Mouse (Mus musculus): ENCODE results near the gene 4930564D02Rik.

Gene 4930564D02Rik

GRCm38 (mm10) chr3:105058627-105059513 lies 7.8 kb upstream of the 4930564D02Rik start:
- DNase-seq (ENCODE audit: low spot score in 2 of 2) = peak; percentile 50 to 80

GRCm38 (mm10) chr3:105059911-105060310 lies 6.7 kb upstream of the 4930564D02Rik start:
- no peak for DNase-seq (ENCODE audit: low spot score in 2 of 2)

DNA sequence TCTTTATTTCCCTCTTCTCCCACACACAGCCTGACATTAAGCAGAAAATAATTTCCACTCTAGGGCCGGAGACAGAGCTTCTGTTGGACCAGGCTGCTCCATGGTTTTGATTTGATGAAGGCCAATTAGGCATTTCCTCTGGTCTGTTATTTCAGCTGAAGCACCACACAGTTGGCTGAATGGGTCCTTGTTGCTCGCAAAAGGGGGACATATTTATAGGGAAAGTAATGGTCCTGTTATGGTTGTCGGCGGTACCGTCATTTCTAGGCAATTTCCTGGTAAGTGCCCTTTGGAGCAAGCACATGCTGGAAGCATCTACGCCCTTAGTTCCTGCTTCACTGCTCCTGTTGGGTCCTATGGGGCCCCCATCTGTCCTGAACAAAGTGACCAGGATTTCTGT lies 5.7 kb upstream of the 4930564D02Rik start:
- DNase-seq (ENCODE audit: low spot score in 2 of 2) = no peak

GRCm38 (mm10) chr3:105061496-105061895 lies 5.1 kb upstream of the 4930564D02Rik start:
- DNase-seq (ENCODE audit: low spot score in 2 of 2) = no peak

DNA sequence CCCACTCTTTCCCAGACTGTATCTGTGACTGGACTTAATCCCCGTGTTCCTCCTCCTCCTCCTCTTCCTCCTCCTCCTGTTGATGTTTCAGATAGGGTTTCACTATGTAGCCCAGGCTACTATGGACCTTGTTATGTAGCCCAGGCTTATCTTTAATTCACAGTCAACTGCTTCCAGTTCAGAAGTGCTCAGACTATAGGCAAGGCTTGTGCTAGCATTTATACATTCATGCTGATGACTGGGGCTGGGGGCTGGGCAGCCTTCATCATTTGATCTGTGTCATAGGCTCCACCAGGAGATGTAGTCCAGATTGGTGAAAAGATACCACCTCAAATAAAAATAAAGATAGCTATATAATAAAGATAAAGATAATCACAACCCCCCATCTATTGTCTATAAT lies 4.7 kb upstream of the 4930564D02Rik start:
- no peak for DNase-seq (ENCODE audit: low spot score in 2 of 2)

- no peak for DNase-seq (ENCODE audit: low spot score in 2 of 2)
These were observed 4.0 kb upstream of the 4930564D02Rik start for GRCm38 (mm10) chr3:105062676-105063075.

GRCm38 (mm10) chr3:105070553-105070952 lies 3.9 kb downstream of the 4930564D02Rik start:
- DNase-seq (ENCODE audit: low spot score in 2 of 2) = no peak

DNA sequence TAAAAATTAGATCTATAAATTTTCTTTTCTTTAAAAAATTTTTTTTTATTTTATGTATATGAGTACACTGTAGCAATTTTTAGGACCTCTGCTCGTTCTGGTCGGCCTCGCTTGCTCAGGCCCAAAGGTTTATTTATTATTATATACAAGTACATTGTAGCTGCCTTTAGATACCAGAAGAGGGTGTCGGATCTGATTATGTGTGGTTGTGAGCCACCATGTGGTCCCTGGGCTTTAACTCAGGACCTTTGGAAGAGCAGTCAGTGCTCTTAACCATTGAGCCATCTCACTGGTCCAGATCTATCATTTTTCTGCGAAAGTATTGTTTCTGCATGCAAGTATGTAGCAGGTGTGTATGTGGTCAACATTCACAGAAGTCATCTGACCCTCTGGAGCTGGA lies 4.6 kb downstream of the 4930564D02Rik start:
- DNase-seq (ENCODE audit: low spot score in 2 of 2) = no peak

DNA sequence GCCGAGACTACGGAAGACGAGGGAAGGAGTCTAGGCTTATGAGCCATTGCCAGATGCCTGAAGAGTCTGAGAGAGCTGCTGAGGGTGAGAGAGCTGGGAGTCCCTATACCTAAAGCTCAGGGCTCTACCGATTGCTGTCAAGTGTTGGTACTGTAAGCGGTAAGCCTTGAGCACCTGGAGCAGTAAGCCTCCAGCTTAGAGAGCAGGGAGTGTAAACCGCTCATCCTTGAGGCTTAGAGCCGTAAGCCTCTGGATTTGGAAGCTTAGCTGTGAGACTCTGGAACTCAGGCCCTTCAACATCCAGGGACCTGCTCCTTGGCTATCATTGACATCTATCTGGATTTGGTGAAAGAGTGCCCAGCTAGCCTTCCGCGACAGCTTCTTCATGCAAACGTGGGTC lies 5.9 kb downstream of the 4930564D02Rik start:
- no peak for DNase-seq (ENCODE audit: low spot score in 2 of 2)

GRCm38 (mm10) chr3:105075796-105076195 lies 9.2 kb downstream of the 4930564D02Rik start:
- DNase-seq (ENCODE audit: low spot score in 2 of 2) = no peak

GRCm38 (mm10) chr3:105078231-105078826 lies 11.7 kb downstream of the 4930564D02Rik start:
- peak in 1 of 2 experiments; percentile 20 for DNase-seq (ENCODE audit: low spot score in 2 of 2)

DNA sequence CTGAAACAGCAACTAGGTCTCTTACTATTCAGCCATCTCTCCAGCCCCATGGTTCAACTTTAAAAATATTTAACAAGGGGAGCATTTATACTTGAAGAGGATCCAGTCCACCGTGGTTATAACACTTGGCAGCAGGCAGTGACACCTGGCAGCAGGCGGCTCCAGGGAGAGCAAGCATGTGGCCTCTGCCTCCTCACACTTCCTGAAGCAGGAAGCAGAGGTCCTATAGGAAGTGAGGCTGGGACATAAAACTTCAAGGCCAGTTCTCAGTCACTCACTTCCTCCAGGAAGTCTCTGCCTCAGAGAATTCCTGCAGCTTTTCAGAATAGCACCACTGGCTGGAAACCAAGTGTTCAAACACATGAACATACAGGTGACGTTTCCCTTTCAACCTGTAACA lies 20.7 kb downstream of the 4930564D02Rik start:
- DNase-seq (ENCODE audit: low spot score in 2 of 2) = no peak

DNA sequence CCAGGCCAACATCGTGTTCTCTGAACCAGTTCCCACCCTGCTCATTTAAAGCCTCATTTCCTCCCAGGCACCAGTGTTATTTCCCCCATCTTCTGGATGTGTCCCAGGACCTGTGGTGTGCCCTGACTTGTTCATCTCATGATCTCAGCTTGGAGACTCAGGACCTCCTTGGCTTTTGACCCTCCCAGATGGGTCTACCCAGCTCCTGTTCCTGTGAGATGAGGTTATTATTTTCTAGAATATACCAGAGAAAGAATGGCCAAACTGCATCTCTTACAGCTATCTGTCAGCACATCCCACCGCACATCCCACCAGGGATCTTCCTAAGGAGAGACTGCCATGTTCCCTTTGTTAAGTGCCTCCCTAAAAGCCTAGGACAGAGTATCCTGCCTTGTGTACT lies 22.0 kb downstream of the 4930564D02Rik start:
- DNase-seq (ENCODE audit: low spot score in 2 of 2) = no peak

DNA sequence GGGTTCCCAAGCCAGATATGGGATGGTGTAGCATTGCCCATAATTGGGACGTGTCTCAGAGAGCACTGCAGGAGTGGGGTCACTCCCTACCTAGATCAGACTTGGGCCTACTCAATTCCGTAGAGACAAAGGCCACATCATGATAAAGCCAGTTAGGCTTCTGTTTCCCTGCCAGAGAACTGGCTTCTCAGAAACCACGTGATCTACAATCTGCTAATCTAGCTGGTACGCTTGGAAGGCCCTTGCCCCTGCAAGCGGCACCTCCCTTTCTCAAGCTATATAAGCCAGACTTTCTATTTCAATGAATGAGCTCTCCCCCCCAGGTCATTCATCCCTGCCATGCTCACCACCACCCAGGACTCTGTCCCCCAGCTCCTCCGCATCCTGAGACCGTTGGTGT lies 23.5 kb downstream of the 4930564D02Rik start:
- no peak for DNase-seq (ENCODE audit: low spot score in 2 of 2)

DNA sequence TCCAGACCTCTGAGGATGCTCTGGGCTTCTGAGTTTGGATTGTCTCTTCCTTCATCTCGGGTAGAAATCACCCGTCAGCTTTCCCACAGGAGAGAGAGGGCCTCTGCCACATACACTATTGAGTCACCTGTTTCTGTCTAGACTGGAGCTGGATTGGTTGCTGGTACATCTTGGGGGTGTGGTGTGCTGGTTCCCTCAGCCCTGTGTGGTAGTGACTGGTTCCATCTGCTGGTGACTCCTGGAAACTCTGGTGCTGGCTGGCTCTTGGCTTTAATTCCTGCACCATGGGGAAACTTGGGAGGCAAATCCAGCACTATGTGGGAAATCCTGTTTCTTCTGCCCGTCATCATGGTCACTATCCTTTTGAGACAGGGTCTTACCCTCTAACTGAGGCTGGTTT lies 24.3 kb downstream of the 4930564D02Rik start:
- no peak for DNase-seq (ENCODE audit: low spot score in 2 of 2)

DNA sequence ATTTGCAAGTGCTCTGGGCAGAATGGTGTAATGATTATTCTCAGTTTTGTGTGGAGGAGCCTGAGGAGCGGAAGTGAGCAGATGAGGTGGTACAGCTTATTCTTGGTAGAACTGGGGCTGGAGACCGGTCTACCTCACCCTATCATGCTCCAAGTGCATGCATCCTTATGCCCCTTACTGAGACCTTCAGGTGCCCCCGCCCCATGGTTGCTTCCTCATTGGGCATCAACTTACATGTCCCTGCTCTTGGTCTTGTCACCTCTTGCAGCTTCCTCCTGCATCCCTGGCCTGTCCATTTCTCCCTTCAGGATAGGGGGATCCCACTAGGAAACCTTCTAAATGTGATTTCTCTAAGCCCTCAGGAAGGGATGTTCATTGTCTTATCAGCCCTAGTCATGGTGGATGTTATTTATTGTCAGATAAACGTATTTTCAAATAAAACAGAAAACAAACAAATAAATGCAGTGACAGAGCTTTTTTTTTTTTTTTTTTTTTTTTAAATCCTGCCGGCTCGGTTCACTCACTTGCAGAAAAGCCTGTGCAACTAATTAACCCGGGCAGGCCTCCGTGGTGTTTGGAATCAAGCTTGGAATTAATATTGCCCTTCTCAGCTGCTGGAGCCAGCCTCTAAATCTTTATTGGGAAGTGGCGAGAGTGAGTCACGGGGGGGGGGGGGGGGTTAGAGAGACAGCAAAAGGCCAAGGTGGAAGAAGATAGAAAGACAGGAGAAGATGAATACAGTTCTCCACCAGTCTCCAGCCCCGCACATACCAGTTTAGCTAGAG lies 26.3 kb downstream of the 4930564D02Rik start:
- DNase-seq (ENCODE audit: low spot score in 2 of 2) = no peak

DNA sequence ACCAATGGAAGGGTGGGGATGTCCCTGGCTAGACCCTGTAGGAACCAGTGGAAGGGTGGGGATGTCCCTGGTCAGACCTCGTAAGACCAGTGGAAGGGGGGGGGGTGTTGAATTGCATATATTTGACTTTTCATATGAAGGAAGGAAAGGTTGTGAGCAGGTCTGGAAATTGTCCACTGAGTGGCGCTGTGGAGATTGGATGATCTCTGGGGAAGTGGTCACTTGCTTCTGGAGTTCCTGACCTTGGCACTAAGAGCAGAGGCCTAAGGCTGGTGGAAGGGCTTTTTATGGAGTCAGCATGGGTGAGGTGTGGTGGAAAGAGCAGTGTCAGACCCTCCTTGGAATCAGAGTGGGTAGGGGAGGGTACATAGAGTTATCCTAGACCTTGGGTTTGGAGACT lies 27.8 kb downstream of the 4930564D02Rik start:
- no peak for DNase-seq (ENCODE audit: low spot score in 2 of 2)

- DNase-seq (ENCODE audit: low spot score in 2 of 2) = no peak
These were observed 28.4 kb downstream of the 4930564D02Rik start for GRCm38 (mm10) chr3:105095026-105095425.

GRCm38 (mm10) chr3:105097581-105097980 lies 30.9 kb downstream of the 4930564D02Rik start:
- DNase-seq (ENCODE audit: low spot score in 2 of 2) = no peak

- no peak for DNase-seq (ENCODE audit: low spot score in 2 of 2)
These were observed 33.1 kb downstream of the 4930564D02Rik start for GRCm38 (mm10) chr3:105099526-105100269.

DNA sequence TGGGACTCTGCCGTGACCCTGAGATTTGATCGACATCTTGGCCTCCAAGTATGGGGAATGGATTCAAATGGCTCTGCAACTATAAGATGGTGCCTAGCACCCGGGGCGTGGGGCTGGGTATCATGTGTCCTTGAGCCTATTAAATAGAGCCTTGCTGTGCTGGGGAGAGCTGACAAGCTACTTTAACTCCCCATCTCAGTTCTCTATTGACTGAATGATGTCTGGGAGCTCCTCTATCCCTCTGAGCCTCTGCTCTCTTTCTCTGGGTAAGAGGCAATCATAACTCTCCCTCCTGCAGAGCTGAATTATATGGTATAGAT lies 33.6 kb downstream of the 4930564D02Rik start:
- DNase-seq (ENCODE audit: low spot score in 2 of 2) = no peak

DNA sequence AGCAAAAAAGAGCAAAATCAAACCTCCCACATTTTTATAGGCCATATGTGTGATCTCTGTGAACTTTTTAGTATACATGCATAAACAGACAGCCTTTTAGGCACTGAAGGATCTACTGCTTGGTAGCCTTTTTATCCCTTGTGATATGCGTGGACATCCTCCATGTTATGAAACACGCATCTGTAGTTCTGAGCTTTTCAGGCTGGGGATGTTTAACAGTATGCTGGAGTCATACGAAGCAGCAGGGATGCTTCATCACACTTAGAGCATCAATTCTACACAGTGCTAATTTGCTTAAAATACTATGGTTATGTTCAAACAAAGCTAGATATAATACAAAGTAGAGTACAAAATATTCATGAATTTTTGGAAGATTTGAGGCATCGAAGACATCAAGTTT lies 39.2 kb downstream of the 4930564D02Rik start:
- DNase-seq (ENCODE audit: low spot score in 2 of 2) = no peak
